Mouse (Mus musculus) heart, embryonic 11.5 days (tissue): ENCODE data around the gene Cep128. TPM values are rescaled to one million over a fixed set of nuclear protein-coding genes. Genes with fewer than 3 reads are reported as not detected.

Experiments
- ATAC-seq: fragments of 200-750 bp; cut with Nextera tagmentation; replicated peaks from 2 replicates; pipeline ENCODE4 v1.8.0; 2017; ENCODE audit warnings: moderate library complexity; ENCODE audit not compliant: insufficient number of reproducible peaks, low FRiP score, low TSS enrichment
- H3K27ac ChIP-seq: fragments of 300-500 bp; sonication (generic); 2 replicates; pipeline ENCODE4 v1.5.1; 2014; ENCODE audit warnings: mild to moderate bottlenecking, low read depth, low read length
- H3K27me3 ChIP-seq: fragments of 300-500 bp; sonication (generic); 2 replicates; pipeline ENCODE4 v1.6.1; 2014; ENCODE audit warnings: mild to moderate bottlenecking, low read length, mixed read lengths; ENCODE audit not compliant: control insufficient read depth, insufficient read depth
- H3K36me3 ChIP-seq: fragments of 300-500 bp; sonication (generic); 2 replicates; pipeline ENCODE4 v1.6.1; 2014; ENCODE audit warnings: mild to moderate bottlenecking, low read length, moderate library complexity, mixed read lengths; ENCODE audit not compliant: control insufficient read depth, insufficient read depth
- H3K4me1 ChIP-seq: fragments of 300-500 bp; sonication (generic); 2 replicates; pipeline ENCODE4 v1.6.1; 2014; ENCODE audit warnings: low read length; ENCODE audit not compliant: control insufficient read depth, insufficient read depth
- H3K4me2 ChIP-seq: fragments of 300-500 bp; sonication (generic); 2 replicates; pipeline ENCODE4 v1.6.1; 2014; ENCODE audit warnings: mild to moderate bottlenecking, moderate library complexity
- H3K4me3 ChIP-seq: fragments of 300-500 bp; sonication (generic); 2 replicates; pipeline ENCODE4 v1.5.1; 2014; ENCODE audit warnings: low read depth, low read length
- H3K9ac ChIP-seq: fragments of 300-500 bp; sonication (generic); 2 replicates; pipeline ENCODE4 v1.6.1; 2014; ENCODE audit warnings: mild to moderate bottlenecking, low read depth, low read length, moderate library complexity
- H3K9me3 ChIP-seq: fragments of 300-500 bp; sonication (generic); replicated peaks from 2 replicates; pipeline ENCODE4 v1.6.1; 2016; ENCODE audit warnings: low read length; ENCODE audit not compliant: control insufficient read depth
- WGBS: fragments of 180-500 bp; shearing (Covaris S2); extraction: QIAGEN DNeasy Blood & Tissue Kit; methylation state at CpG from one replicate; pipeline ENCODE4 v1.1.7; 2014; ENCODE audit not compliant: insufficient replicate concordance; 5-methylcytosine and 5-hydroxymethylcytosine counted together
- polyA plus RNA-seq: library from polyadenylated mRNA; unstranded; fragments of >200 nt; fragmentation: Nextera tagmentation; extraction: Ambion mirVana; gene quantifications from 2 replicates; pipeline ENCODE4 v1.2.1, GENCODE M21; 2014

Gene Cep128
- polyA plus RNA-seq, 1 experiment from 2014 or later = 7.4 TPM

- no peak overlapping the region for H3K4me2 ChIP-seq
- no peaks in the 10 kb centered on the region for H3K36me3 ChIP-seq
- H3K27me3 ChIP-seq = no peaks in the 10 kb centered on the region
- no peak for ATAC-seq
- H3K9me3 ChIP-seq = no peaks in the 10 kb centered on the region
- WGBS = 88% methylated on average over 3 of the region's 3 CpGs
- H3K9ac ChIP-seq = no peak overlapping the region
- no peaks in the 10 kb centered on the region for H3K4me1 ChIP-seq
- no peak overlapping the region for H3K4me3 ChIP-seq
- H3K27ac ChIP-seq = no peak overlapping the region
Measured at GRCm38 (mm10) chr12:91149152-91149551, 235.1 kb downstream of the Cep128 start.

DNA sequence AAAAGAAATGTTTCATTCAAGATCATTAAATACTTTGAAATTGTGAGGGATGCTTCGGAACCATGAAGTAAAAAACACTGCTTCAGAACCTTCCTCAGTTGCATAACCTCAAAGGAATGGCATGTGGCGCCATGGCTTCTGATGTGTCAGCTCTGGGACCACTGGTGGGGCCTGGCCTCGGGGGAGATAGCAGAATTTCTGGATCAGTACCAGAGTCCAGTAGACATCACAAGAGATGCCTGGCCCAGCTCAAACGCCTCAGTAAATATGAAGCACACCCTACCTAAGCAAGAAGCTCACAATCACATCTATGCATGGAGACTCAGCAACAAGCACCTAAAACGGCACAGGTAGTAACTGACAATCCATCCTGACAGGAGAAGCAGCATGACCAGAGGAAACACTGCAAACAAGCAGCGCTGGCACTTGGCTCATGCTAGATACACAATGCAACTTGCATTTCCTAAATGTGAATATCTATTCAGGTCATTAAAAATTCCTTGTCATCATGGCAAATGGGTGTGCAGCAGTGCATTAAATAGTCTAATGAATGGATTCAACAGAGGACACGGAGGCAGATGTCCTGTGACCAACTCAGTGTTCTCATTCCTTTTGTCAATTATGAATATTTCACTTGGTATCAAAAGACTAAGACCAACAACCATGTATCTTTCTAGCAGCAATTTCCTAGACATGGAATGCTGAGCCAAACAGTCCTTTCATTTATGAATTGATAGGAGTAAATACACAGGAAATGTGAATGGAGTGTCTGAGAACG lies 249.3 kb downstream of the Cep128 start:
- Histone ChIP-seq H3K9ac (no peak overlapping the region), H3K27me3 (no peaks in the 10 kb centered on the region), H3K4me3 (no peak overlapping the region), H3K4me2 (no peak overlapping the region), H3K9me3 (no peaks in the 10 kb centered on the region), H3K36me3 (no peaks in the 10 kb centered on the region), H3K4me1 (no peaks in the 10 kb centered on the region), H3K27ac (no peak overlapping the region)
- WGBS = 83% methylated on average over 8 of the region's 8 CpGs
- no peak for ATAC-seq

DNA sequence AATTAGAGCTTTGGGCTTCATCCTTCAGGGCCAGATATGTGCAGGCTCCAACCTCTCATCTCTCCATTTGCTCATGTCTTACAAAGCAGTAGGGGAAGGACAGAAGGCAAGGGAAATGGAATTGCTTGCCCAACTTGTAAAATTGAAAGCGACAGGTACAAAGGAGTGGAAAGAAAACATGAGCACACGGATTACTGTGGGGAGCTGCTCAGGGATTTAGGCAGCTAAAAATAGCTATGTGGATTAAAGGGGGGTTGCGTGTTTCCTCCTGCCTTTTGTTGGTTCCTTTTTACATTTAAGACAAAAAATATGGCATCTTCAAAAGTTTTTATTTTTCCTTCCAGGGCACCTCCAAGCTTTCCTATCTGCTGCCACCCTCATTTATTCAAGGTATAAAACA lies 269.2 kb downstream of the Cep128 start:
- H3K27ac ChIP-seq = 0 out of 2 replicates have a peak overlapping the region, but pooled peaks have one; percentile 29
- no peaks in the 10 kb centered on the region for H3K36me3 ChIP-seq
- no peak overlapping the region for H3K9ac ChIP-seq
- ATAC-seq = no peak
- 41% methylated on average over 3 of the region's 3 CpGs for WGBS
- no peak overlapping the region for H3K4me2 ChIP-seq
- no peaks in the 10 kb centered on the region for H3K27me3 ChIP-seq
- H3K4me3 ChIP-seq = no peak overlapping the region
- no peaks in the 10 kb centered on the region; the same call in 1 of the 2 replicates for H3K4me1 ChIP-seq
- no peaks in the 10 kb centered on the region for H3K9me3 ChIP-seq

- H3K27ac ChIP-seq = no peak overlapping the region
- no peaks in the 10 kb centered on the region for H3K27me3 ChIP-seq
- H3K4me2 ChIP-seq = no peak overlapping the region
- no peaks in the 10 kb centered on the region for H3K4me1 ChIP-seq
- 79% methylated on average over 4 of the region's 4 CpGs for WGBS
- ATAC-seq = no peak
- H3K9me3 ChIP-seq = no peaks in the 10 kb centered on the region
- H3K9ac ChIP-seq = no peak overlapping the region
- no peak overlapping the region for H3K4me3 ChIP-seq
- no peaks in the 10 kb centered on the region for H3K36me3 ChIP-seq
Measured at GRCm38 (mm10) chr12:91103316-91103715, 280.9 kb downstream of the Cep128 start.

GRCm38 (mm10) chr12:91097869-91098268 lies 286.3 kb downstream of the Cep128 start:
- Histone ChIP-seq H3K4me2 (no peak overlapping the region), H3K4me3 (no peak overlapping the region), H3K9me3 (no peaks in the 10 kb centered on the region), H3K4me1 (no peaks in the 10 kb centered on the region), H3K36me3 (no peaks in the 10 kb centered on the region), H3K27ac (no peak overlapping the region), H3K27me3 (no peaks in the 10 kb centered on the region), H3K9ac (no peak overlapping the region)
- 84% methylated on average over 6 of the region's 6 CpGs for WGBS
- no peak for ATAC-seq

GRCm38 (mm10) chr12:91096197-91096596 lies 288.0 kb downstream of the Cep128 start:
- H3K27ac ChIP-seq = no peak overlapping the region
- 94% methylated on average over 6 of the region's 6 CpGs for WGBS
- H3K27me3 ChIP-seq = no peaks in the 10 kb centered on the region
- ATAC-seq = no peak
- no peaks in the 10 kb centered on the region for H3K4me1 ChIP-seq
- H3K9me3 ChIP-seq = no peaks in the 10 kb centered on the region
- H3K9ac ChIP-seq = no peak overlapping the region
- H3K36me3 ChIP-seq = no peaks in the 10 kb centered on the region
- H3K4me3 ChIP-seq = no peak overlapping the region
- H3K4me2 ChIP-seq = no peak overlapping the region

DNA sequence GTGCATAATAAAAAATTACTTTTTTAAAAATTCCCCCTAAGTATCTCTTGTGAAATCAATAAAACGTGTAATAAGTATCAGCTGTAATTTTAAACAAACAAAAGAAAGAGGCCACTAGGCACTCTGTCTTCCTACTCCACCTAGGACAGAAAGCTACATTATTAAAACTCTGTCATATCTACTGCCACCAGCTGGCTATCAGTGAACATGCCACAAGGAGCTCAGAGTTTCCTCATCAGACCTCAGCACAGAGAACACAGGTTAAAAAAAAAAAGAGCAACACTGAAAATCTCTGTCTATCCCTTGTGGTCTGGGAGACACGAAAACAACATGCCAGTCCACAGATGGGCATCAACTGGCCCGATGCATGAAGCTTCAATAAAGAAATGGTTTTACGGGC lies 295.9 kb downstream of the Cep128 start:
- Histone ChIP-seq H3K9ac (no peak overlapping the region), H3K27ac (no peak overlapping the region), H3K4me1 (no peaks in the 10 kb centered on the region), H3K4me3 (no peak overlapping the region), H3K36me3 (no peaks in the 10 kb centered on the region), H3K4me2 (no peak overlapping the region), H3K27me3 (no peaks in the 10 kb centered on the region), H3K9me3 (no peaks in the 10 kb centered on the region)
- no peak for ATAC-seq
- WGBS = 76% methylated on average over 4 of the region's 4 CpGs

DNA sequence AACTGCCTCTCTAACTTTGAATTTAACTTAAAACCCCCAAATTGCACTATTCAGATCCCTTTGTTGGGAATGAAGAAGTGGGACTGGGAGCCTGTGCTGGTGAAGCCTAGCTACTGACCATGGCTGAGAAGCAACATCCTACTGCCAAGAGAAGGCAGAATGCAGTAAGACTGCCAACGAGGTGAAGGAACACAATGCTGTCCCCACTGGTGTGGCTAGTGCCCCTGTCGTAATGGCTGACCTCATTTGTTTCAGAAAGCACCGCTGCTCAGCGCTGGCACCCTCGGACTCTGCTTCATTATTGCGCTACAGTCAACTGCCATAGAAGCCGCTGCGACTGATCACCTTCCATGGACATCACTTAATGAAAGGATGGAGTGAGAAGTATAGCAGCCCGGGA lies 298.2 kb downstream of the Cep128 start:
- no peak for ATAC-seq
- Histone ChIP-seq H3K9me3 (no peaks in the 10 kb centered on the region), H3K27ac (no peak overlapping the region), H3K4me2 (no peak overlapping the region), H3K9ac (no peak overlapping the region), H3K4me3 (no peak overlapping the region), H3K4me1 (peaks cover 5% of the 10 kb centered on the region; the same call in 1 of the 2 replicates), H3K36me3 (no peaks in the 10 kb centered on the region), H3K27me3 (no peaks in the 10 kb centered on the region)
- 89% methylated on average over 9 of the region's 9 CpGs for WGBS

- Histone ChIP-seq H3K27me3 (no peaks in the 10 kb centered on the region), H3K4me3 (no peak overlapping the region), H3K4me1 (no peaks in the 10 kb centered on the region), H3K36me3 (no peaks in the 10 kb centered on the region), H3K9me3 (no peaks in the 10 kb centered on the region), H3K27ac (no peak overlapping the region), H3K9ac (no peak overlapping the region), H3K4me2 (no peak overlapping the region)
- ATAC-seq = no peak
- WGBS = 89% methylated on average over 5 of the region's 5 CpGs
Measured at GRCm38 (mm10) chr12:91075600-91075999, 308.6 kb downstream of the Cep128 start.
